8 mouse cellular contexts compared by ENCODE assay signal in the genomic region with DNA sequence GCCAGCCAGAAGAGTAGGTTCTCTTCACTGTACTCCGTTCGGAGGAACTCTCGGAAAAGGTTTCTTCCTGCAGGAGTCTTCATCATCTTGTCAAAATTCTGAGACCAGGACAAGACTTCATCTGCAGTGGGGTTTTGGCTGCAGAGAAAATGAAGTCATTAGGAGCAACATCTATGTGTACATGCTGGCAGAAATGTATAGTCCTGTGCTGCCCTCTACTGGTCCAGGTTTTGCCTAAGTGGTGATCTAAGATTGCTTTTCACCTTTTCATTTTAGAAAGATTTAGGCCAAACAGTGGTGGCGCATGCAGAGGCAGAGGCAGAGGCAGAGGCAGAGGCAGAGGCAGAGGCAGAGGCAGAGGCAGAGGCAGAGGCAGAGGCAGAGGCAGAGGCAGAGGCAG. TPM values are rescaled to one million over a fixed set of nuclear protein-coding genes. Genes with fewer than 3 reads are reported as not detected.
DNase-seq lines count a peak whose midpoint lies in the region; ATAC-seq and TF ChIP-seq lines count a peak whose summit lies in the region.

No protein-coding gene starts in this region.

- TF ChIP-seq POLR2A in liver, adult 2 months (IDR thresholded peaks at IDR 0.05; ENCODE audit: extremely low read depth, insufficient read depth, low read length): no peak

- H3K4me3 ChIP-seq in forebrain, embryonic 13.5 days: no peak overlapping the region
- no peak overlapping the region for H3K4me3 ChIP-seq in forebrain, embryonic 12.5 days (replicated peaks)
- no peak overlapping the region for H3K4me3 ChIP-seq in liver, adult 2 months (ENCODE audit: insufficient read depth, low read depth, low read length)
- no peak overlapping the region for H3K4me3 ChIP-seq in liver, embryonic 11.5 days (ENCODE audit: low read depth, low read length)
- H3K4me3 ChIP-seq in embryonic facial prominence, embryonic 11.5 days (ENCODE audit: low read depth, low read length): no peak overlapping the region
- no peak overlapping the region for H3K4me3 ChIP-seq in limb, embryonic 11.5 days (ENCODE audit: low read depth, low read length)

- no peaks in the 10 kb centered on the region for H3K9me3 ChIP-seq in forebrain, embryonic 13.5 days (replicated peaks)
- no peaks in the 10 kb centered on the region for H3K9me3 ChIP-seq in forebrain, embryonic 12.5 days
- H3K9me3 ChIP-seq in liver, embryonic 11.5 days (ENCODE audit: control insufficient read depth, low read length): no peaks in the 10 kb centered on the region
- H3K9me3 ChIP-seq in embryonic facial prominence, embryonic 11.5 days (replicated peaks; ENCODE audit: control insufficient read depth, low read length): no peaks in the 10 kb centered on the region
- no peaks in the 10 kb centered on the region for H3K9me3 ChIP-seq in limb, embryonic 11.5 days (ENCODE audit: control insufficient read depth, low read length)

- no peaks in the 10 kb centered on the region for H3K27me3 ChIP-seq in forebrain, embryonic 13.5 days
- no peaks in the 10 kb centered on the region for H3K27me3 ChIP-seq in forebrain, embryonic 12.5 days
- H3K27me3 ChIP-seq in liver, adult 2 months (ENCODE audit: control insufficient read depth, insufficient read depth, low read length): no peaks in the 10 kb centered on the region
- no peaks in the 10 kb centered on the region for H3K27me3 ChIP-seq in liver, embryonic 11.5 days (replicated peaks; ENCODE audit: control insufficient read depth, insufficient read depth, low read length)
- no peaks in the 10 kb centered on the region for H3K27me3 ChIP-seq in embryonic facial prominence, embryonic 11.5 days (ENCODE audit: control insufficient read depth, insufficient read depth, low read length)
- no peaks in the 10 kb centered on the region for H3K27me3 ChIP-seq in limb, embryonic 11.5 days (ENCODE audit: control insufficient read depth, insufficient read depth, low read length)

- no peaks in the 10 kb centered on the region for H3K4me1 ChIP-seq in forebrain, embryonic 13.5 days
- no peaks in the 10 kb centered on the region for H3K4me1 ChIP-seq in forebrain, embryonic 12.5 days
- no peaks in the 10 kb centered on the region for H3K4me1 ChIP-seq in liver, adult 2 months (ENCODE audit: control insufficient read depth, insufficient read depth, low read length)
- no peaks in the 10 kb centered on the region for H3K4me1 ChIP-seq in liver, embryonic 11.5 days (replicated peaks; ENCODE audit: control insufficient read depth, insufficient read depth, low read length)
- no peaks in the 10 kb centered on the region for H3K4me1 ChIP-seq in embryonic facial prominence, embryonic 11.5 days (ENCODE audit: control insufficient read depth, insufficient read depth, low read length)
- H3K4me1 ChIP-seq in limb, embryonic 11.5 days (ENCODE audit: control insufficient read depth, insufficient read depth, low read length): no peaks in the 10 kb centered on the region

- H3K79me2 ChIP-seq in liver, adult 2 months (ENCODE audit: control insufficient read depth, insufficient read depth, low read length): no peaks in the 10 kb centered on the region

- no peak overlapping the region for H3K27ac ChIP-seq in forebrain, embryonic 13.5 days
- H3K27ac ChIP-seq in forebrain, embryonic 12.5 days: no peak overlapping the region
- no peak overlapping the region for H3K27ac ChIP-seq in liver, adult 2 months (replicated peaks; ENCODE audit: insufficient read depth, low read depth, low read length)
- H3K27ac ChIP-seq in liver, embryonic 11.5 days (ENCODE audit: low read depth, low read length): no peak overlapping the region
- no peak overlapping the region for H3K27ac ChIP-seq in embryonic facial prominence, embryonic 11.5 days (replicated peaks; ENCODE audit: low read depth, low read length)
- no peak overlapping the region for H3K27ac ChIP-seq in limb, embryonic 11.5 days (replicated peaks; ENCODE audit: low read depth, low read length)

- peak; percentile 64 for DNase-seq in liver, adult 2 months (ENCODE audit: extremely low read depth, low read depth, low spot score)
- DNase-seq in liver, embryonic 11.5 days (ENCODE audit: low spot score): no peak
- DNase-seq in embryonic facial prominence, embryonic 11.5 days (ENCODE audit: low spot score): peak; percentile 71
- peak; percentile 74 for DNase-seq in limb, embryonic 11.5 days (ENCODE audit: low spot score)
- DNase-seq in spleen, adult 12 weeks (ENCODE audit: low spot score): peak; percentile 43

- no peaks in the 10 kb centered on the region for H3K36me3 ChIP-seq in forebrain, embryonic 13.5 days (ENCODE audit: poor library complexity, severe bottlenecking)
- H3K36me3 ChIP-seq in forebrain, embryonic 12.5 days (replicated peaks): no peaks in the 10 kb centered on the region
- no peaks in the 10 kb centered on the region for H3K36me3 ChIP-seq in liver, adult 2 months (ENCODE audit: control insufficient read depth, insufficient read depth, low read length)
- no peaks in the 10 kb centered on the region for H3K36me3 ChIP-seq in liver, embryonic 11.5 days (ENCODE audit: control insufficient read depth, insufficient read depth, low read length)
- no peaks in the 10 kb centered on the region for H3K36me3 ChIP-seq in embryonic facial prominence, embryonic 11.5 days (replicated peaks; ENCODE audit: control insufficient read depth, insufficient read depth, low read depth, low read length)
- no peaks in the 10 kb centered on the region for H3K36me3 ChIP-seq in limb, embryonic 11.5 days (ENCODE audit: control insufficient read depth, insufficient read depth, low read length)

- H3K4me2 ChIP-seq in forebrain, embryonic 13.5 days: no peak overlapping the region
- no peak overlapping the region for H3K4me2 ChIP-seq in forebrain, embryonic 12.5 days
- no peak overlapping the region for H3K4me2 ChIP-seq in liver, embryonic 11.5 days
- no peak overlapping the region for H3K4me2 ChIP-seq in embryonic facial prominence, embryonic 11.5 days (ENCODE audit: low read depth, low read length)
- H3K4me2 ChIP-seq in limb, embryonic 11.5 days (ENCODE audit: low read depth, severe bottlenecking): no peak overlapping the region

- 0 out of 2 replicates have a peak, but pooled peaks have one; percentile 38 for ATAC-seq in forebrain, embryonic 13.5 days
- ATAC-seq in forebrain, embryonic 12.5 days (ENCODE audit: low FRiP score): no peak
- no peak for ATAC-seq in liver, embryonic 11.5 days (replicated peaks; ENCODE audit: low FRiP score)
- ATAC-seq in activated CD4-positive, CD25-positive, alpha-beta regulatory T cell, adult 4 months: peak; percentile 71
- no peak for ATAC-seq in embryonic facial prominence, embryonic 11.5 days (replicated peaks; ENCODE audit: insufficient number of reproducible peaks, low FRiP score, low TSS enrichment, low read depth)
- no peak for ATAC-seq in limb, embryonic 11.5 days (ENCODE audit: insufficient number of reproducible peaks, low FRiP score, low TSS enrichment, low read depth)

- peak; percentile 39; the same call in 1 of the 2 replicates for TF ChIP-seq CTCF in liver, adult 2 months (IDR thresholded peaks at IDR 0.05; ENCODE audit: low read depth, low read length)

- WGBS in forebrain, embryonic 13.5 days: 84% methylated on average over 4 of the region's 4 CpGs
- 84% methylated on average over 4 of the region's 4 CpGs for WGBS in forebrain, embryonic 12.5 days
- 76% methylated on average over 4 of the region's 4 CpGs for WGBS in liver, adult 2 months
- 84% methylated on average over 4 of the region's 4 CpGs for WGBS in liver, embryonic 11.5 days
- 83% methylated on average over 4 of the region's 4 CpGs for WGBS in embryonic facial prominence, embryonic 11.5 days
- WGBS in limb, embryonic 11.5 days: 82% methylated on average over 4 of the region's 4 CpGs

- H3K9ac ChIP-seq in forebrain, embryonic 13.5 days: no peak overlapping the region
- H3K9ac ChIP-seq in forebrain, embryonic 12.5 days: no peak overlapping the region
- no peak overlapping the region for H3K9ac ChIP-seq in liver, adult 2 months (ENCODE audit: low read depth, low read length)
- H3K9ac ChIP-seq in liver, embryonic 11.5 days (ENCODE audit: low read depth, low read length): no peak overlapping the region
- no peak overlapping the region for H3K9ac ChIP-seq in embryonic facial prominence, embryonic 11.5 days (replicated peaks; ENCODE audit: low read length)
- no peak overlapping the region for H3K9ac ChIP-seq in limb, embryonic 11.5 days (ENCODE audit: low read length)

RNA-seq across cellular contexts. Expression of a gene that starts 17.7 kb away (rescaled TPM):
- 10.9 and 12.3 TPM in 2 replicates for polyA plus RNA-seq in forebrain, embryonic 13.5 days (2015; fragmentation: Nextera tagmentation; extraction: Ambion mirVana)
- 11.5 and 13.0 TPM in 2 replicates for polyA plus RNA-seq in forebrain, embryonic 12.5 days (2016; fragmentation: Nextera tagmentation; extraction: Ambion mirVana)
- total RNA-seq in liver, adult 2 months (2014; rRNA removed): 5.0 and 7.2 TPM in 2 replicates
- polyA plus RNA-seq in liver, adult 2 months (2012; rRNA removed): 0.78 and 0.98 TPM in 2 replicates
- polyA plus RNA-seq in liver, embryonic 11.5 days (2014; fragmentation: Nextera tagmentation; extraction: Ambion mirVana): 12.6 and 13.4 TPM in 2 replicates
- polyA plus RNA-seq in activated CD4-positive, CD25-positive, alpha-beta regulatory T cell, adult 4 months (2017; shearing (Covaris generic)): 1 to 10 TPM; 4.4 to 5.5 TPM
- 13.4 and 15.7 TPM in 2 replicates for polyA plus RNA-seq in embryonic facial prominence, embryonic 11.5 days (2014; fragmentation: Nextera tagmentation; extraction: Ambion mirVana)
- 13.3 and 16.4 TPM in 2 replicates for polyA plus RNA-seq in limb, embryonic 11.5 days (2014; fragmentation: Nextera tagmentation; extraction: Ambion mirVana)

RNA-seq across cellular contexts. Expression of a gene that starts 36.0 kb away (rescaled TPM):
- 74.9 and 76.8 TPM in 2 replicates for polyA plus RNA-seq in forebrain, embryonic 13.5 days (2015; fragmentation: Nextera tagmentation; extraction: Ambion mirVana)
- polyA plus RNA-seq in forebrain, embryonic 12.5 days (2016; fragmentation: Nextera tagmentation; extraction: Ambion mirVana): 82.4 and 93.9 TPM in 2 replicates
- 0.67 and 0.83 TPM in 2 replicates for total RNA-seq in liver, adult 2 months (2014; rRNA removed)
- 0.20 and 0.39 TPM in 2 replicates for polyA plus RNA-seq in liver, adult 2 months (2012; rRNA removed)
- polyA plus RNA-seq in liver, embryonic 11.5 days (2014; fragmentation: Nextera tagmentation; extraction: Ambion mirVana): 94.5 and 99.7 TPM in 2 replicates
- 10 to 100 TPM; 32.7 to 37.9 TPM for polyA plus RNA-seq in activated CD4-positive, CD25-positive, alpha-beta regulatory T cell, adult 4 months (2017; shearing (Covaris generic))
- polyA plus RNA-seq in embryonic facial prominence, embryonic 11.5 days (2014; fragmentation: Nextera tagmentation; extraction: Ambion mirVana): 94.5 and 110 TPM in 2 replicates
- polyA plus RNA-seq in limb, embryonic 11.5 days (2014; fragmentation: Nextera tagmentation; extraction: Ambion mirVana): 100 and 107 TPM in 2 replicates

Comparison
In these comparisons a context has a peak if more than half of its experiments do, and no peak if none do; other contexts are left out.
1. ATAC-seq: peak in forebrain, embryonic 13.5 days (single experiment) and activated CD4-positive, CD25-positive, alpha-beta regulatory T cell, adult 4 months (single experiment); none in forebrain, embryonic 12.5 days (single experiment), liver, embryonic 11.5 days (single experiment), embryonic facial prominence, embryonic 11.5 days (single experiment) and limb, embryonic 11.5 days (single experiment).
2. RNA of a gene that starts 36.0 kb away (polyA plus RNA-seq): 94.5 to 110 TPM in embryonic facial prominence, embryonic 11.5 days, 100 to 107 TPM in limb, embryonic 11.5 days, 94.5 to 99.7 TPM in liver, embryonic 11.5 days, 82.4 to 93.9 TPM in forebrain, embryonic 12.5 days, 74.9 to 76.8 TPM in forebrain, embryonic 13.5 days and 32.7 to 37.9 TPM in activated CD4-positive, CD25-positive, alpha-beta regulatory T cell, adult 4 months; 0.20 to 0.39 TPM in liver, adult 2 months; every median in the first group is over 10 times any median in the second.